Mouse (Mus musculus) limb, embryonic 11.5 days (tissue): Measurements from ENCODE around the gene Aldh18a1. TPM values are rescaled to one million over a fixed set of nuclear protein-coding genes. Genes with fewer than 3 reads are reported as not detected.

Experiments
- ATAC-seq: fragments of 200-750 bp; cut with Nextera tagmentation; 2 replicates; pipeline ENCODE4 v1.8.0; 2017; ENCODE audit warnings: low read depth; ENCODE audit not compliant: insufficient number of reproducible peaks, low FRiP score, low TSS enrichment
- DNase-seq: peaks from one replicate; pipeline ENCODE4 v3.0.0-alpha.2; 2015; ENCODE audit warnings: low spot score
- H3K27ac ChIP-seq: fragments of 300-500 bp; sonication (generic); replicated peaks from 2 replicates; pipeline ENCODE4 v1.5.1; 2014; ENCODE audit warnings: low read depth, mild to moderate bottlenecking, low read length
- H3K27me3 ChIP-seq: fragments of 300-500 bp; sonication (generic); 2 replicates; pipeline ENCODE4 v1.6.1; 2014; ENCODE audit warnings: mild to moderate bottlenecking, low read length, mixed read lengths; ENCODE audit not compliant: control insufficient read depth, insufficient read depth
- H3K36me3 ChIP-seq: fragments of 300-500 bp; sonication (generic); 2 replicates; pipeline ENCODE4 v1.6.1; 2014; ENCODE audit warnings: mild to moderate bottlenecking, low read length, moderate library complexity, mixed read lengths; ENCODE audit not compliant: control insufficient read depth, insufficient read depth
- H3K4me1 ChIP-seq: fragments of 300-500 bp; sonication (generic); 2 replicates; pipeline ENCODE4 v1.6.1; 2014; ENCODE audit warnings: low read length, mixed read lengths; ENCODE audit not compliant: control insufficient read depth, insufficient read depth
- H3K4me2 ChIP-seq: fragments of 300-500 bp; sonication (generic); 2 replicates; pipeline ENCODE4 v1.6.1; 2014; ENCODE audit warnings: low read depth, mild to moderate bottlenecking, moderate library complexity; ENCODE audit not compliant: severe bottlenecking
- H3K4me3 ChIP-seq: fragments of 300-500 bp; sonication (generic); 2 replicates; pipeline ENCODE4 v1.5.1; 2014; ENCODE audit warnings: low read depth, low read length
- H3K9ac ChIP-seq: fragments of 300-500 bp; sonication (generic); 2 replicates; pipeline ENCODE4 v1.6.1; 2014; ENCODE audit warnings: mild to moderate bottlenecking, low read length
- H3K9me3 ChIP-seq: fragments of 300-500 bp; sonication (generic); 2 replicates; pipeline ENCODE4 v1.6.1; 2016; ENCODE audit warnings: low read length; ENCODE audit not compliant: control insufficient read depth
- WGBS: fragments of 180-500 bp; shearing (Covaris S2); extraction: QIAGEN DNeasy Blood & Tissue Kit; methylation state at CpG from one replicate; pipeline ENCODE4 v1.1.7; 2014; 5-methylcytosine and 5-hydroxymethylcytosine counted together
- polyA plus RNA-seq: library from polyadenylated mRNA; unstranded; fragments of >200 nt; fragmentation: Nextera tagmentation; extraction: Ambion mirVana; gene quantifications from 2 replicates; pipeline ENCODE4 v1.2.1, GENCODE M21; 2014

Gene Aldh18a1
- polyA plus RNA-seq, 1 experiment from 2014 or later = 72.8 TPM

GRCm38 (mm10) chr19:40536526-40536925 is 51.7 kb downstream of the Aldh18a1 start:
- Histone ChIP-seq H3K9me3 (no peaks in the 10 kb centered on the region; the same call in 1 of the 2 replicates), H3K36me3 (no peaks in the 10 kb centered on the region), H3K4me1 (no peaks in the 10 kb centered on the region), H3K9ac (no peak overlapping the region), H3K27ac (no peak overlapping the region), H3K27me3 (no peaks in the 10 kb centered on the region), H3K4me3 (no peak overlapping the region), H3K4me2 (no peak overlapping the region)
- no peak for ATAC-seq
- 88% methylated on average over 6 of the region's 6 CpGs for WGBS
- DNase-seq = no peak

GRCm38 (mm10) chr19:40532525-40532924 is 55.7 kb downstream of the Aldh18a1 start:
- Histone ChIP-seq H3K27me3 (no peaks in the 10 kb centered on the region), H3K4me2 (no peak overlapping the region), H3K27ac (no peak overlapping the region), H3K4me3 (no peak overlapping the region), H3K9me3 (no peaks in the 10 kb centered on the region; the same call in 1 of the 2 replicates), H3K36me3 (no peaks in the 10 kb centered on the region), H3K4me1 (no peaks in the 10 kb centered on the region), H3K9ac (no peak overlapping the region)
- no peak for DNase-seq
- 89% methylated on average over 5 of the region's 5 CpGs for WGBS
- no peak for ATAC-seq

GRCm38 (mm10) chr19:40530323-40530722 is 57.9 kb downstream of the Aldh18a1 start:
- 96% methylated on average over 2 of the region's 2 CpGs for WGBS
- H3K9ac ChIP-seq = no peak overlapping the region
- DNase-seq (no peak), ATAC-seq (no peak)
- H3K4me2 ChIP-seq = no peak overlapping the region
- no peaks in the 10 kb centered on the region for H3K27me3 ChIP-seq
- no peaks in the 10 kb centered on the region; the same call in 1 of the 2 replicates for H3K9me3 ChIP-seq
- H3K4me1 ChIP-seq = no peaks in the 10 kb centered on the region
- no peak overlapping the region for H3K27ac ChIP-seq
- no peaks in the 10 kb centered on the region for H3K36me3 ChIP-seq
- H3K4me3 ChIP-seq = no peak overlapping the region

- Histone ChIP-seq H3K4me3 (no peak overlapping the region), H3K9me3 (no peaks in the 10 kb centered on the region; the same call in 1 of the 2 replicates), H3K27ac (no peak overlapping the region), H3K36me3 (no peaks in the 10 kb centered on the region), H3K27me3 (no peaks in the 10 kb centered on the region), H3K4me2 (no peak overlapping the region), H3K4me1 (no peaks in the 10 kb centered on the region), H3K9ac (no peak overlapping the region)
- no peak for DNase-seq
- no peak for ATAC-seq
Measured at GRCm38 (mm10) chr19:40528254-40528653, 60.0 kb downstream of the Aldh18a1 start.

GRCm38 (mm10) chr19:40526367-40527014 is 61.8 kb downstream of the Aldh18a1 start:
- no peak overlapping the region for H3K4me2 ChIP-seq
- no peak for ATAC-seq
- H3K27ac ChIP-seq = no peak overlapping the region
- H3K9ac ChIP-seq = no peak overlapping the region
- no peak for DNase-seq
- no peaks in the 10 kb centered on the region for H3K36me3 ChIP-seq
- WGBS = 85% methylated on average over 9 of the region's 9 CpGs
- no peaks in the 10 kb centered on the region for H3K9me3 ChIP-seq
- H3K27me3 ChIP-seq = no peaks in the 10 kb centered on the region
- no peak overlapping the region for H3K4me3 ChIP-seq
- H3K4me1 ChIP-seq = no peaks in the 10 kb centered on the region

- ATAC-seq (no peak), DNase-seq (no peak)
- Histone ChIP-seq H3K36me3 (no peaks in the 10 kb centered on the region), H3K9me3 (no peaks in the 10 kb centered on the region), H3K4me2 (no peak overlapping the region), H3K4me1 (no peaks in the 10 kb centered on the region), H3K27ac (no peak overlapping the region), H3K9ac (no peak overlapping the region), H3K4me3 (no peak overlapping the region), H3K27me3 (no peaks in the 10 kb centered on the region)
- WGBS = 77% methylated on average over 8 of the region's 8 CpGs
Measured at GRCm38 (mm10) chr19:40523431-40524005, 64.7 kb downstream of the Aldh18a1 start.

- WGBS = 85% methylated on average over 5 of the region's 5 CpGs
- DNase-seq (no peak), ATAC-seq (no peak)
- Histone ChIP-seq H3K4me3 (no peak overlapping the region), H3K9ac (no peak overlapping the region), H3K4me1 (no peaks in the 10 kb centered on the region), H3K27ac (no peak overlapping the region), H3K4me2 (no peak overlapping the region), H3K9me3 (no peaks in the 10 kb centered on the region), H3K36me3 (no peaks in the 10 kb centered on the region), H3K27me3 (no peaks in the 10 kb centered on the region)
Measured at GRCm38 (mm10) chr19:40520403-40520802, 67.9 kb downstream of the Aldh18a1 start.

- Histone ChIP-seq H3K4me2 (no peak overlapping the region), H3K27ac (no peak overlapping the region), H3K9ac (no peak overlapping the region), H3K4me1 (no peaks in the 10 kb centered on the region), H3K36me3 (no peaks in the 10 kb centered on the region), H3K27me3 (no peaks in the 10 kb centered on the region), H3K4me3 (no peak overlapping the region), H3K9me3 (no peaks in the 10 kb centered on the region)
- WGBS = 70% methylated on average over 1 of the region's 1 CpGs
- DNase-seq = no peak
- no peak for ATAC-seq
Measured at GRCm38 (mm10) chr19:40518706-40519105, 69.6 kb downstream of the Aldh18a1 start.
